Mouse (Mus musculus): ENCODE measurements around the gene Stk39. TPM values are rescaled to one million over a fixed set of nuclear protein-coding genes. Genes with fewer than 3 reads are reported as not detected.

Stk39 gene
- polyA plus RNA-seq, 1 experiment from 2014 or later, result 29.0 TPM

- Histone ChIP-seq H3K4me1 (replicated peaks; ENCODE audit: insufficient read depth, low read length) (no peaks in the 10 kb centered on the region), H3K9ac (ENCODE audit: low read depth, low read length) (no peak overlapping the region), H3K4me3 (replicated peaks; ENCODE audit: low read depth, low read length) (no peak overlapping the region), H3K4me2 (ENCODE audit: low read length) (no peak overlapping the region), H3K36me3 (ENCODE audit: insufficient read depth, low read length) (no peaks in the 10 kb centered on the region), H3K9me3 (replicated peaks; ENCODE audit: low read length) (no peaks in the 10 kb centered on the region), H3K27me3 (ENCODE audit: insufficient read depth, low read length) (no peaks in the 10 kb centered on the region), H3K27ac (no peak overlapping the region)
- DNase-seq (ENCODE audit: low spot score), result no peak
- no peak for ATAC-seq (replicated peaks; ENCODE audit: low FRiP score, low read depth)
- WGBS, result 91% methylated on average over 6 of the region's 6 CpGs
- no peak for TF ChIP-seq CTCF (IDR thresholded peaks at IDR 0.05; ENCODE audit: low read depth)
Observed at GRCm38 (mm10) chr2:68336913-68337312, 135.2 kb downstream of the Stk39 start.

DNA sequence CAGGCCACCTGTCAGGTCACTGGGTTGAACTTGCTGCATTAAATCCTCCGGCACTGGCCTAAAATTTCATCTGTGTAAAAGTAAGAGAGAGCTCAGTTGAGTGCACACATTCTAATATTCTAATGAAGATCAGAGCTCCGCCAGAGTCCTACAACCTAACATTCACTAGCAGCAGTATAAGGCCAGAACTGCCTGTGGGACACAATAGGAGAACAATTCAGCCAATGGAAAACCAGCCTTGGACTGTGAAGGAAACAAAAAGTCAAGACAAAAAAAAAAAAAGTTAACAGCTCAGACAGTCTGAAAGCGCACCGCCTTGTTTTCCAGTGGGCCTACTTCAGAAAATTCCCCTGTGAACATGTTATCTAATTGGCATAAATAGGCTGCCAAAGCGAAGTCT, 137.1 kb downstream of the Stk39 start:
- Histone ChIP-seq H3K9me3 (replicated peaks; ENCODE audit: low read length) (no peaks in the 10 kb centered on the region), H3K36me3 (ENCODE audit: insufficient read depth, low read length) (no peaks in the 10 kb centered on the region), H3K27ac (no peak overlapping the region), H3K4me2 (ENCODE audit: low read length) (no peak overlapping the region), H3K9ac (ENCODE audit: low read depth, low read length) (no peak overlapping the region), H3K27me3 (ENCODE audit: insufficient read depth, low read length) (no peaks in the 10 kb centered on the region), H3K4me3 (replicated peaks; ENCODE audit: low read depth, low read length) (no peak overlapping the region), H3K4me1 (replicated peaks; ENCODE audit: insufficient read depth, low read length) (no peaks in the 10 kb centered on the region)
- no peak for TF ChIP-seq CTCF (IDR thresholded peaks at IDR 0.05; ENCODE audit: low read depth)
- WGBS, result 85% methylated on average over 5 of the region's 5 CpGs
- no peak for DNase-seq (ENCODE audit: low spot score)
- no peak for ATAC-seq (replicated peaks; ENCODE audit: low FRiP score, low read depth)

GRCm38 (mm10) chr2:68325306-68325705, 146.8 kb downstream of the Stk39 start:
- Histone ChIP-seq H3K4me3 (replicated peaks; ENCODE audit: low read depth, low read length) (no peak overlapping the region), H3K4me2 (ENCODE audit: low read length) (no peak overlapping the region), H3K27ac (no peak overlapping the region), H3K27me3 (ENCODE audit: insufficient read depth, low read length) (no peaks in the 10 kb centered on the region), H3K4me1 (replicated peaks; ENCODE audit: insufficient read depth, low read length) (no peaks in the 10 kb centered on the region), H3K36me3 (ENCODE audit: insufficient read depth, low read length) (no peaks in the 10 kb centered on the region), H3K9me3 (replicated peaks; ENCODE audit: low read length) (no peaks in the 10 kb centered on the region), H3K9ac (ENCODE audit: low read depth, low read length) (no peak overlapping the region)
- DNase-seq (ENCODE audit: low spot score) (no peak), ATAC-seq (replicated peaks; ENCODE audit: low FRiP score, low read depth) (no peak)
- WGBS, result 67% methylated on average over 5 of the region's 5 CpGs
- TF ChIP-seq CTCF (IDR thresholded peaks at IDR 0.05; ENCODE audit: low read depth), result no peak

- Histone ChIP-seq H3K9me3 (replicated peaks; ENCODE audit: low read length) (no peaks in the 10 kb centered on the region), H3K4me2 (ENCODE audit: low read length) (no peak overlapping the region), H3K36me3 (ENCODE audit: insufficient read depth, low read length) (no peaks in the 10 kb centered on the region), H3K4me3 (replicated peaks; ENCODE audit: low read depth, low read length) (no peak overlapping the region), H3K27me3 (ENCODE audit: insufficient read depth, low read length) (no peaks in the 10 kb centered on the region), H3K9ac (ENCODE audit: low read depth, low read length) (no peak overlapping the region), H3K4me1 (replicated peaks; ENCODE audit: insufficient read depth, low read length) (no peaks in the 10 kb centered on the region), H3K27ac (no peak overlapping the region)
- DNase-seq (ENCODE audit: low spot score) (no peak), ATAC-seq (replicated peaks; ENCODE audit: low FRiP score, low read depth) (no peak)
- 89% methylated on average over 5 of the region's 5 CpGs for WGBS
- no peak for TF ChIP-seq CTCF (IDR thresholded peaks at IDR 0.05; ENCODE audit: low read depth)
Observed at GRCm38 (mm10) chr2:68321230-68321629, 150.8 kb downstream of the Stk39 start.

DNA sequence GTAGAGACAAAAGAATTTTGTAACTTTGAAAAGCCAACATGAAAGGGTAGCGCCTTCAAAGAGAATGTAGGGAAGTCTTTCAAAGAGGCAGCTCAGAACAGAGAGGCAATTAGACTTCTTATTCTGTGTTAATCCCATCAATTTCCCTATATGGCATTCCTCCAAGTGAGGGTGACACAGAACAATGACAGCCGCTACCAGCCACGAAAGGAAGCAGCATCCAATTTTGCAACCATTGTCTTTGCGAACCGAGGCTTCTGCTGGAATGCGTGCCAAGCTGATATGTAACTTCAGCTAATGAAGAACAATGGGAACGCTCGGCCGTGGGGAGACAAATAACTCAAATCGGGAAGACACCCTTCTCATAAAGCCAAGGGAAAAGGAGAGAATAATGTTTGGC, 151.4 kb downstream of the Stk39 start:
- Histone ChIP-seq H3K9me3 (replicated peaks; ENCODE audit: low read length) (no peaks in the 10 kb centered on the region), H3K9ac (ENCODE audit: low read depth, low read length) (no peak overlapping the region), H3K27me3 (ENCODE audit: insufficient read depth, low read length) (no peaks in the 10 kb centered on the region), H3K4me3 (replicated peaks; ENCODE audit: low read depth, low read length) (no peak overlapping the region), H3K4me1 (replicated peaks; ENCODE audit: insufficient read depth, low read length) (no peaks in the 10 kb centered on the region), H3K4me2 (ENCODE audit: low read length) (no peak overlapping the region), H3K27ac (no peak overlapping the region), H3K36me3 (ENCODE audit: insufficient read depth, low read length) (no peaks in the 10 kb centered on the region)
- peak; percentile 48 for DNase-seq (ENCODE audit: low spot score)
- WGBS, result 69% methylated on average over 10 of the region's 10 CpGs
- ATAC-seq (replicated peaks; ENCODE audit: low FRiP score, low read depth), result no peak
- TF ChIP-seq CTCF (IDR thresholded peaks at IDR 0.05; ENCODE audit: low read depth), result no peak

DNA sequence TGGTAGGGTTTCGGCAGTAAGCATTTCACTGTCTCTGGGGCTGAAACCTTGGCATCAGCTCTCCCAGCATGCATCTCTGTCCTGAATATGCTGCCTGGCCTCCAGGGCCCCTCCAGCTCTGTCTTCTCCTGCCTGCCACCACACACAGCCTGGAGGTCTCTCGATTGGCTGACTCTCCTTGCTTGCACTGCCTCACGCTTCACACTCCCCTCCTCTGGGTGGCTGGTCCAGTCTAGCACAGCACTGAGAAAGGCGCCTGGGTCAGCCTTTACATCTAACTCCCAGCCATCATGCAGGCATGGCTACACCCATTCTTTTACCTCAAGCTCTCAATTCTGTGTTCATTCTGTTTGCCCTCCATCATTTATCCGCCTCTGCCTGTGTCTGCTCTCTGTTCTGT, 153.6 kb downstream of the Stk39 start:
- no peak for DNase-seq (ENCODE audit: low spot score)
- Histone ChIP-seq H3K36me3 (ENCODE audit: insufficient read depth, low read length) (no peaks in the 10 kb centered on the region), H3K9ac (ENCODE audit: low read depth, low read length) (no peak overlapping the region), H3K27ac (no peak overlapping the region), H3K4me2 (ENCODE audit: low read length) (no peak overlapping the region), H3K9me3 (replicated peaks; ENCODE audit: low read length) (no peaks in the 10 kb centered on the region), H3K4me3 (replicated peaks; ENCODE audit: low read depth, low read length) (no peak overlapping the region), H3K4me1 (replicated peaks; ENCODE audit: insufficient read depth, low read length) (no peaks in the 10 kb centered on the region), H3K27me3 (ENCODE audit: insufficient read depth, low read length) (no peaks in the 10 kb centered on the region)
- 76% methylated on average over 5 of the region's 5 CpGs for WGBS
- ATAC-seq (replicated peaks; ENCODE audit: low FRiP score, low read depth), result no peak
- no peak for TF ChIP-seq CTCF (IDR thresholded peaks at IDR 0.05; ENCODE audit: low read depth)

GRCm38 (mm10) chr2:68317895-68318294, 154.2 kb downstream of the Stk39 start:
- DNase-seq (ENCODE audit: low spot score), result no peak
- Histone ChIP-seq H3K9ac (ENCODE audit: low read depth, low read length) (no peak overlapping the region), H3K4me1 (replicated peaks; ENCODE audit: insufficient read depth, low read length) (no peaks in the 10 kb centered on the region), H3K27ac (no peak overlapping the region), H3K4me3 (replicated peaks; ENCODE audit: low read depth, low read length) (no peak overlapping the region), H3K36me3 (ENCODE audit: insufficient read depth, low read length) (no peaks in the 10 kb centered on the region), H3K27me3 (ENCODE audit: insufficient read depth, low read length) (no peaks in the 10 kb centered on the region), H3K4me2 (ENCODE audit: low read length) (no peak overlapping the region), H3K9me3 (replicated peaks; ENCODE audit: low read length) (no peaks in the 10 kb centered on the region)
- no peak for ATAC-seq (replicated peaks; ENCODE audit: low FRiP score, low read depth)
- TF ChIP-seq CTCF (IDR thresholded peaks at IDR 0.05; ENCODE audit: low read depth), result no peak
- WGBS, result 84% methylated on average over 9 of the region's 9 CpGs

All from kidney, postnatal 0 days (tissue).